Mouse (Mus musculus): ENCODE data around the gene Thumpd3. TPM values are rescaled to one million over a fixed set of nuclear protein-coding genes. Genes with fewer than 3 reads are reported as not detected.
A peak's percentile ranks its signal among the peaks of the same experiment; 100 is the strongest.

The Thumpd3 gene
- polyA plus RNA-seq, 1 experiment from 2014 or later, result 60.7 TPM

DNA sequence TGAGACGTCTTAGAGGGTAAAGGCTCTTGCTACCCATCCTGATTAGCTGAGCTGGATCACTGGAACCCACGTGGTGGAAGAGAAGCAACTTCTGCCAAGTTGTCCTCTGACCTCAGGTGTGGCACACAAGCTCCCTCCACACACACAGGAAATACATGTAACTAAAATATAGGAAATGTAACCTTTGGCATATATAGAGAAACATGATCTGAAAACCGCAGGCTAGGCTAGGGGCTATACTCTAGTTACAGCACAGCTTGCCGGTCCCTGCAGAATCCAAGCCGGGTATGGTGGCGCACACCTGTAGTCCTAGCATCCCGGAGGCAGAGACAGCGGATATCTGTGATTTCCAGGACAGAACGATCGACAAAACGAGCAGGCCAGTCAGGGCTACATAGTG is 450 bp upstream of the Thumpd3 start:
- ATAC-seq, result peak; percentile 50
- WGBS, result under 1% methylated on average over 11 of the region's 11 CpGs
- Histone ChIP-seq H3K9ac (ENCODE audit: low read length) (peak overlapping the region; percentile 78), H3K4me1 (ENCODE audit: control insufficient read depth, insufficient read depth, low read length) (peaks cover 15% of the 10 kb centered on the region), H3K27me3 (replicated peaks; ENCODE audit: control insufficient read depth, insufficient read depth, low read length) (no peaks in the 10 kb centered on the region), H3K4me3 (ENCODE audit: low read depth, low read length) (peak overlapping the region; percentile 75), H3K36me3 (ENCODE audit: control insufficient read depth, insufficient read depth, low read length) (peaks cover 20% of the 10 kb centered on the region), H3K9me3 (replicated peaks; ENCODE audit: control insufficient read depth, low read length) (no peaks in the 10 kb centered on the region), H3K4me2 (ENCODE audit: low read length) (peak overlapping the region; percentile 93), H3K27ac (ENCODE audit: low read depth, low read length) (peak overlapping the region; percentile 81)
- DNase-seq (ENCODE audit: low spot score), result no peak

DNA sequence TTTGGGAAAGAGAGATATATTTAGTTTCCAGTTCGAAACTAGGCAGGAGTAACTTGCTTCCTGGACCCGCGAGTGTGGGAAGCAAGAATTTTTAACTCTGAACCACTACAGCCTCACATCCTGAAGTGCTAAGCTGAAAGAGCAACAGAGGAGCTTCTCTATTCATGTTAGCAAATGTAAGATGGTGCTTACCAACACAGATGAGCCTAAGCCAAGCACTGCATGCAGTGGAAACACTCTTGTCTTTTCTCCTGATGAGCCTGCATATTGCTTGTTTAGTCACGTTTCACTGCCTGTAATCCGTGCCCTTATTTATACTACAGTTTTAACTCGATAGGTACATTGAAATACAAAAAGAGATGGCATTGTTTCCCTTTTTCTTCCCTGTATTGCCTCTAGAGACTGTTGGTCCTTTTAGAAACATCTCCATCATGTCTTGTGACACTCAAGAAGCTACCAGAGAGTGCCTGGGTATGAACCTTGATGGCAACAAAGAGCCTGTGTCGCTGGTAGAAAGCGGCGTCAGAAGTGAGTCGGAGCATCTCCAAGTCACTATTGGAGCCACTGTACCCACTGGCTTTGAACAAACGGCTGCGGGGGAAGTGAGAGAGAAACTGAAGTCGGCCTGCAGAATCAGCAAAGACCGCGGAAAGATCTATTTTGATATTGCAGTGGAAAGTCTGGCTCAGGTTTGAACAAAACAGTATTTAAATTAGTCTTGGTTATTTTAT is 1.2 kb downstream of the Thumpd3 start:
- no peaks in the 10 kb centered on the region for H3K27me3 ChIP-seq (replicated peaks; ENCODE audit: control insufficient read depth, insufficient read depth, low read length)
- H3K27ac ChIP-seq (ENCODE audit: low read depth, low read length), result no peak overlapping the region
- DNase-seq (ENCODE audit: low spot score), result no peak
- 68% methylated on average over 15 of the region's 15 CpGs for WGBS
- H3K4me1 ChIP-seq (ENCODE audit: control insufficient read depth, insufficient read depth, low read length), result peaks cover 15% of the 10 kb centered on the region
- peaks cover 31% of the 10 kb centered on the region for H3K36me3 ChIP-seq (ENCODE audit: control insufficient read depth, insufficient read depth, low read length)
- ATAC-seq, result no peak
- H3K9me3 ChIP-seq (replicated peaks; ENCODE audit: control insufficient read depth, low read length), result no peaks in the 10 kb centered on the region
- peak overlapping the region; percentile 66 for H3K9ac ChIP-seq (ENCODE audit: low read length)
- peak overlapping the region; percentile 93 for H3K4me2 ChIP-seq (ENCODE audit: low read length)
- H3K4me3 ChIP-seq (ENCODE audit: low read depth, low read length), result peak overlapping the region; percentile 75

GRCm38 (mm10) chr6:113048371-113048770 is 2.3 kb downstream of the Thumpd3 start:
- ATAC-seq (no peak), DNase-seq (ENCODE audit: low spot score) (no peak)
- Histone ChIP-seq H3K27ac (ENCODE audit: low read depth, low read length) (no peak overlapping the region), H3K4me2 (ENCODE audit: low read length) (no peak overlapping the region), H3K9me3 (replicated peaks; ENCODE audit: control insufficient read depth, low read length) (no peaks in the 10 kb centered on the region), H3K4me3 (ENCODE audit: low read depth, low read length) (no peak overlapping the region), H3K4me1 (ENCODE audit: control insufficient read depth, insufficient read depth, low read length) (peaks cover 15% of the 10 kb centered on the region), H3K27me3 (replicated peaks; ENCODE audit: control insufficient read depth, insufficient read depth, low read length) (no peaks in the 10 kb centered on the region), H3K36me3 (ENCODE audit: control insufficient read depth, insufficient read depth, low read length) (peaks cover 42% of the 10 kb centered on the region), H3K9ac (ENCODE audit: low read length) (no peak overlapping the region)
- WGBS, result 91% methylated on average over 2 of the region's 2 CpGs

- 89% methylated on average over 3 of the region's 3 CpGs for WGBS
- DNase-seq (ENCODE audit: low spot score) (no peak), ATAC-seq (no peak)
These were observed 3.1 kb downstream of the Thumpd3 start for GRCm38 (mm10) chr6:113049159-113049558.

GRCm38 (mm10) chr6:113052972-113053371 is 6.9 kb downstream of the Thumpd3 start:
- H3K9me3 ChIP-seq (replicated peaks; ENCODE audit: control insufficient read depth, low read length), result no peaks in the 10 kb centered on the region
- no peak overlapping the region for H3K9ac ChIP-seq (ENCODE audit: low read length)
- no peak for ATAC-seq
- H3K4me2 ChIP-seq (ENCODE audit: low read length), result no peak overlapping the region
- H3K4me3 ChIP-seq (ENCODE audit: low read depth, low read length), result no peak overlapping the region
- 89% methylated on average over 3 of the region's 3 CpGs for WGBS
- no peak for DNase-seq (ENCODE audit: low spot score)
- peaks cover 2% of the 10 kb centered on the region; the same call in 1 of the 2 replicates for H3K4me1 ChIP-seq (ENCODE audit: control insufficient read depth, insufficient read depth, low read length)
- H3K36me3 ChIP-seq (ENCODE audit: control insufficient read depth, insufficient read depth, low read length), result peaks cover 77% of the 10 kb centered on the region
- no peak overlapping the region for H3K27ac ChIP-seq (ENCODE audit: low read depth, low read length)
- no peaks in the 10 kb centered on the region for H3K27me3 ChIP-seq (replicated peaks; ENCODE audit: control insufficient read depth, insufficient read depth, low read length)

More at GRCm38 (mm10) chr6:113049159-113049558, 3.1 kb downstream of the Thumpd3 start:
- Histone ChIP-seq H3K9ac (ENCODE audit: low read length) (no peak overlapping the region), H3K4me2 (ENCODE audit: low read length) (no peak overlapping the region), H3K36me3 (ENCODE audit: control insufficient read depth, insufficient read depth, low read length) (peaks cover 43% of the 10 kb centered on the region), H3K27ac (ENCODE audit: low read depth, low read length) (no peak overlapping the region), H3K4me3 (ENCODE audit: low read depth, low read length) (no peak overlapping the region), H3K27me3 (replicated peaks; ENCODE audit: control insufficient read depth, insufficient read depth, low read length) (no peaks in the 10 kb centered on the region), H3K9me3 (replicated peaks; ENCODE audit: control insufficient read depth, low read length) (no peaks in the 10 kb centered on the region), H3K4me1 (ENCODE audit: control insufficient read depth, insufficient read depth, low read length) (peaks cover 15% of the 10 kb centered on the region)

DNA sequence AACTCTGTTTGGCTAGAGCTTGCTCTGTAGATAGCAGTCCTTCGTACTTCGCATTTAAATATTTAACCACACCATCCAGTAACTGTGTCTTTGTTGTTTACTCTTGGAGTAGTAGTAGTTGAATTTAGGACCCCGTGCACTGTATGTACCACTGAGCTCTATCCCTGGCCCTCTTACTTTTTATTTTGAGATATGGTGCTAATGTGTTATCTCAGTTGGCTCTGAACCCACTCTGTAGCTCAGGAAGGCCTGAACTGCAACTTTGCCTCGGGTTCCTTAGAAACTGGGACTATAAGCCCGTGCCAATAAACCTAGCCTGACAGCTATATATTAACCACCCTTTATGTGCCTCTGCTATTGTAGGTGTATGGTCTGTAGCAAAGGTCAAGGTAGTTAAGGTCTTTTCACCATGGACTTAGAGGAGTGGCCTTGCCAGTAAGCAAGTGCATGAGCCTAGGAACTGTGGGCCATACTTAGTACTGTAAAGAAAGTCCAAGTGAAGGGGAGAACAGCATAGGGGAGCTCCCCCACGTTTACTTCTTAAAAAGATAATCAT is 8.6 kb downstream of the Thumpd3 start:
- 91% methylated on average over 6 of the region's 6 CpGs for WGBS
- H3K36me3 ChIP-seq (ENCODE audit: control insufficient read depth, insufficient read depth, low read length), result peaks cover 77% of the 10 kb centered on the region
- DNase-seq (ENCODE audit: low spot score), result no peak

DNA sequence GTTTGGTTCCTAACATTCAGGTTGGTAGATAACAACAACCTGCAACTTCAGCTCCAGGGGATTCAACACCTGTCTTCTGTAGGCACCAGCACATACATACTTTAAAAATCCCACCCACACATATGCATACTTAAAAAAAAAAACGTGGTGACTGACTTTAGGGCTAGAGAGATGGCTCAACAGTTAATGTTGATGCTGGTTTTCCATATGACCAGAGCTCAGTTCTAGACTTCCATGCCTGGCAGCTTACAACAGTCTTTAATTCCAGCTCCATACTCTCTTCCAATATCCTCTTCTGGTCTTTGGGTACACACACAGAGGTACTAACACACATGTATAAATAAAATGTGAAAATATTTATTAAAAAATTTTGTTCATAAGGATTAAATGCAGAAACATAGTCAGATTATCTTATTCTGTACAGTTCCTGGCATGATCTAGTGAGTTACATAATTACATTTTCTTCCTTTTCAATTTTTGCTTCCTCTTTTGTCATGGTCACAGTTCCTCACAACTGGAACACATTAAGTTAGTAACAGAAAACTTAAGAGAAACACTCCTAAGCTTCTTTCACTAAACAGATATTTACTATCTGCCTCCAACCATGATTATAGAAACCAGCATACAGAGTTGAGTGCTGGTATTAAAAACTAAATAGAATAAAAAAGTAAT is 15.0 kb downstream of the Thumpd3 start:
- H3K4me3 ChIP-seq (ENCODE audit: low read depth, low read length), result no peak overlapping the region
- ATAC-seq, result no peak
- H3K4me1 ChIP-seq (ENCODE audit: control insufficient read depth, insufficient read depth, low read length), result 0 out of 2 replicates have a peak, but pooled peaks cover 3% of the 10 kb centered on the region
- 67% methylated on average over 1 of the region's 1 CpGs for WGBS
- no peak for DNase-seq (ENCODE audit: low spot score)
- H3K27ac ChIP-seq (ENCODE audit: low read depth, low read length), result no peak overlapping the region
- H3K4me2 ChIP-seq (ENCODE audit: low read length), result no peak overlapping the region
- H3K36me3 ChIP-seq (ENCODE audit: control insufficient read depth, insufficient read depth, low read length), result peaks cover 85% of the 10 kb centered on the region
- H3K9ac ChIP-seq (ENCODE audit: low read length), result no peak overlapping the region
- no peaks in the 10 kb centered on the region for H3K9me3 ChIP-seq (replicated peaks; ENCODE audit: control insufficient read depth, low read length)
- no peaks in the 10 kb centered on the region for H3K27me3 ChIP-seq (replicated peaks; ENCODE audit: control insufficient read depth, insufficient read depth, low read length)

More for the DNA sequence above, 8.6 kb downstream of the Thumpd3 start:
- Histone ChIP-seq H3K4me1 (ENCODE audit: control insufficient read depth, insufficient read depth, low read length) (no peaks in the 10 kb centered on the region), H3K9me3 (replicated peaks; ENCODE audit: control insufficient read depth, low read length) (no peaks in the 10 kb centered on the region), H3K27ac (ENCODE audit: low read depth, low read length) (no peak overlapping the region), H3K27me3 (replicated peaks; ENCODE audit: control insufficient read depth, insufficient read depth, low read length) (no peaks in the 10 kb centered on the region), H3K4me2 (ENCODE audit: low read length) (no peak overlapping the region), H3K9ac (ENCODE audit: low read length) (no peak overlapping the region), H3K4me3 (ENCODE audit: low read depth, low read length) (no peak overlapping the region)
- ATAC-seq, result no peak

- Histone ChIP-seq H3K27ac (ENCODE audit: low read depth, low read length) (no peak overlapping the region), H3K9me3 (replicated peaks; ENCODE audit: control insufficient read depth, low read length) (no peaks in the 10 kb centered on the region), H3K9ac (ENCODE audit: low read length) (no peak overlapping the region), H3K4me3 (ENCODE audit: low read depth, low read length) (no peak overlapping the region), H3K4me1 (ENCODE audit: control insufficient read depth, insufficient read depth, low read length) (0 out of 2 replicates have a peak, but pooled peaks cover 3% of the 10 kb centered on the region), H3K4me2 (ENCODE audit: low read length) (no peak overlapping the region), H3K27me3 (replicated peaks; ENCODE audit: control insufficient read depth, insufficient read depth, low read length) (no peaks in the 10 kb centered on the region), H3K36me3 (ENCODE audit: control insufficient read depth, insufficient read depth, low read length) (peaks cover 85% of the 10 kb centered on the region)
- 11% methylated on average over 3 of the region's 3 CpGs for WGBS
- DNase-seq (ENCODE audit: low spot score) (peak; percentile 63), ATAC-seq (peak; percentile 57)
These were observed 16.2 kb downstream of the Thumpd3 start for GRCm38 (mm10) chr6:113062253-113062652.

Data from forebrain, embryonic 14.5 days (tissue).